Mouse (Mus musculus): Measurements from ENCODE around the gene Nelfe. TPM values are rescaled to one million over a fixed set of nuclear protein-coding genes. Genes with fewer than 3 reads are reported as not detected.
A peak's percentile ranks its signal among the peaks of the same experiment; 100 is the strongest.
"Not testable (repeated sequence)": the region's sequence is repeated elsewhere in the genome, so short reads cannot be mapped to it uniquely, and the experiment has no call there.

The Nelfe gene
- polyA plus RNA-seq, 1 experiment from 2014 or later: 73.5 TPM

GRCm38 (mm10) chr17:34807176-34807575, 43.0 kb upstream of the Nelfe start:
- no peaks in the 10 kb centered on the region for H3K9me3 ChIP-seq (replicated peaks; ENCODE audit: low read length)
- no peak for DNase-seq (ENCODE audit: low spot score)
- no peaks in the 10 kb centered on the region for H3K36me3 ChIP-seq (ENCODE audit: insufficient read depth, low read length)
- TF ChIP-seq CTCF (IDR thresholded peaks at IDR 0.05; ENCODE audit: low read depth): no peak
- H3K4me1 ChIP-seq (replicated peaks; ENCODE audit: insufficient read depth, low read length): no peaks in the 10 kb centered on the region
- WGBS: 71% methylated on average over 3 of the region's 3 CpGs
- H3K4me3 ChIP-seq (replicated peaks; ENCODE audit: low read depth, low read length): no peak overlapping the region
- no peak overlapping the region for H3K27ac ChIP-seq
- no peak overlapping the region for H3K9ac ChIP-seq (ENCODE audit: low read depth, low read length)
- no peak overlapping the region for H3K4me2 ChIP-seq (ENCODE audit: low read length)
- no peaks in the 10 kb centered on the region for H3K27me3 ChIP-seq (ENCODE audit: insufficient read depth, low read length)
- ATAC-seq (replicated peaks; ENCODE audit: low FRiP score, low read depth): no peak

GRCm38 (mm10) chr17:34808599-34809205, 41.5 kb upstream of the Nelfe start:
- Histone ChIP-seq H3K27me3 (ENCODE audit: insufficient read depth, low read length) (no peaks in the 10 kb centered on the region), H3K4me1 (replicated peaks; ENCODE audit: insufficient read depth, low read length) (no peaks in the 10 kb centered on the region), H3K9ac (ENCODE audit: low read depth, low read length) (no peak overlapping the region), H3K4me2 (ENCODE audit: low read length) (no peak overlapping the region), H3K36me3 (ENCODE audit: insufficient read depth, low read length) (no peaks in the 10 kb centered on the region), H3K9me3 (replicated peaks; ENCODE audit: low read length) (no peaks in the 10 kb centered on the region), H3K4me3 (replicated peaks; ENCODE audit: low read depth, low read length) (no peak overlapping the region), H3K27ac (no peak overlapping the region)
- TF ChIP-seq CTCF (IDR thresholded peaks at IDR 0.05; ENCODE audit: low read depth): no peak
- DNase-seq (ENCODE audit: low spot score) (no peak), ATAC-seq (replicated peaks; ENCODE audit: low FRiP score, low read depth) (no peak)
- 81% methylated on average over 6 of the region's 6 CpGs for WGBS

GRCm38 (mm10) chr17:34810411-34810810, 39.8 kb upstream of the Nelfe start:
- not testable (repeated sequence) for H3K9ac ChIP-seq (ENCODE audit: low read depth, low read length); H3K27ac ChIP-seq; H3K4me2 ChIP-seq (ENCODE audit: low read length); DNase-seq (ENCODE audit: low spot score); H3K4me1 ChIP-seq (replicated peaks; ENCODE audit: insufficient read depth, low read length); H3K27me3 ChIP-seq (ENCODE audit: insufficient read depth, low read length); H3K4me3 ChIP-seq (replicated peaks; ENCODE audit: low read depth, low read length); ATAC-seq (replicated peaks; ENCODE audit: low FRiP score, low read depth); H3K9me3 ChIP-seq (replicated peaks; ENCODE audit: low read length); H3K36me3 ChIP-seq (ENCODE audit: insufficient read depth, low read length)
- WGBS: 85% methylated on average over 5 of the region's 5 CpGs

- not testable (repeated sequence) for H3K4me3 ChIP-seq (replicated peaks; ENCODE audit: low read depth, low read length); DNase-seq (ENCODE audit: low spot score); H3K9ac ChIP-seq (ENCODE audit: low read depth, low read length); H3K4me1 ChIP-seq (replicated peaks; ENCODE audit: insufficient read depth, low read length); H3K9me3 ChIP-seq (replicated peaks; ENCODE audit: low read length); H3K27me3 ChIP-seq (ENCODE audit: insufficient read depth, low read length); H3K36me3 ChIP-seq (ENCODE audit: insufficient read depth, low read length); ATAC-seq (replicated peaks; ENCODE audit: low FRiP score, low read depth); H3K27ac ChIP-seq; H3K4me2 ChIP-seq (ENCODE audit: low read length)
- WGBS: 68% methylated on average over 8 of the region's 8 CpGs
Observed at GRCm38 (mm10) chr17:34810811-34811210, 39.4 kb upstream of the Nelfe start.

- H3K9ac ChIP-seq (ENCODE audit: low read depth, low read length): no peak overlapping the region
- H3K4me1 ChIP-seq (replicated peaks; ENCODE audit: insufficient read depth, low read length): no peaks in the 10 kb centered on the region
- ATAC-seq (replicated peaks; ENCODE audit: low FRiP score, low read depth): no peak
- DNase-seq (ENCODE audit: low spot score): no peak
- no peak for TF ChIP-seq CTCF (IDR thresholded peaks at IDR 0.05; ENCODE audit: low read depth)
- H3K36me3 ChIP-seq (ENCODE audit: insufficient read depth, low read length): no peaks in the 10 kb centered on the region
- WGBS: 66% methylated on average over 15 of the region's 15 CpGs
- no peaks in the 10 kb centered on the region for H3K27me3 ChIP-seq (ENCODE audit: insufficient read depth, low read length)
- no peak overlapping the region for H3K4me2 ChIP-seq (ENCODE audit: low read length)
- no peak overlapping the region for H3K27ac ChIP-seq
- no peak overlapping the region for H3K4me3 ChIP-seq (replicated peaks; ENCODE audit: low read depth, low read length)
- no peaks in the 10 kb centered on the region for H3K9me3 ChIP-seq (replicated peaks; ENCODE audit: low read length)
Observed at GRCm38 (mm10) chr17:34811275-34811674, 38.9 kb upstream of the Nelfe start.

GRCm38 (mm10) chr17:34813747-34814146, 36.4 kb upstream of the Nelfe start:
- not testable (repeated sequence) for H3K4me3 ChIP-seq (replicated peaks; ENCODE audit: low read depth, low read length); H3K9me3 ChIP-seq (replicated peaks; ENCODE audit: low read length); H3K27me3 ChIP-seq (ENCODE audit: insufficient read depth, low read length); H3K27ac ChIP-seq; H3K9ac ChIP-seq (ENCODE audit: low read depth, low read length); H3K36me3 ChIP-seq (ENCODE audit: insufficient read depth, low read length); H3K4me1 ChIP-seq (replicated peaks; ENCODE audit: insufficient read depth, low read length); H3K4me2 ChIP-seq (ENCODE audit: low read length); ATAC-seq (replicated peaks; ENCODE audit: low FRiP score, low read depth)
- peak; percentile 16 for DNase-seq (ENCODE audit: low spot score)
- TF ChIP-seq CTCF (IDR thresholded peaks at IDR 0.05; ENCODE audit: low read depth): peak; percentile 61
- WGBS: 64% methylated on average over 12 of the region's 12 CpGs

GRCm38 (mm10) chr17:34814818-34815370, 35.3 kb upstream of the Nelfe start:
- no peaks in the 10 kb centered on the region for H3K9me3 ChIP-seq (replicated peaks; ENCODE audit: low read length)
- no peaks in the 10 kb centered on the region for H3K36me3 ChIP-seq (ENCODE audit: insufficient read depth, low read length)
- no peaks in the 10 kb centered on the region for H3K27me3 ChIP-seq (ENCODE audit: insufficient read depth, low read length)
- ATAC-seq (replicated peaks; ENCODE audit: low FRiP score, low read depth) (no peak), DNase-seq (ENCODE audit: low spot score) (no peak)
- H3K4me1 ChIP-seq (replicated peaks; ENCODE audit: insufficient read depth, low read length): no peaks in the 10 kb centered on the region
- no peak overlapping the region for H3K4me2 ChIP-seq (ENCODE audit: low read length)
- no peak for TF ChIP-seq CTCF (IDR thresholded peaks at IDR 0.05; ENCODE audit: low read depth)
- H3K27ac ChIP-seq: no peak overlapping the region
- H3K9ac ChIP-seq (ENCODE audit: low read depth, low read length): no peak overlapping the region
- WGBS: 78% methylated on average over 7 of the region's 7 CpGs
- no peak overlapping the region for H3K4me3 ChIP-seq (replicated peaks; ENCODE audit: low read depth, low read length)

GRCm38 (mm10) chr17:34830776-34831175, 19.4 kb upstream of the Nelfe start:
- H3K27me3 ChIP-seq (ENCODE audit: insufficient read depth, low read length); DNase-seq (ENCODE audit: low spot score); H3K4me2 ChIP-seq (ENCODE audit: low read length); H3K9ac ChIP-seq (ENCODE audit: low read depth, low read length); H3K9me3 ChIP-seq (replicated peaks; ENCODE audit: low read length); H3K4me3 ChIP-seq (replicated peaks; ENCODE audit: low read depth, low read length); H3K4me1 ChIP-seq (replicated peaks; ENCODE audit: insufficient read depth, low read length); H3K27ac ChIP-seq; ATAC-seq (replicated peaks; ENCODE audit: low FRiP score, low read depth): not testable (repeated sequence)
- 94% methylated on average over 1 of the region's 1 CpGs for WGBS
- peaks cover 36% of the 10 kb centered on the region; the same call in 1 of the 2 replicates for H3K36me3 ChIP-seq (ENCODE audit: insufficient read depth, low read length)

All from kidney, postnatal 0 days (tissue).